Mouse (Mus musculus) spleen, postnatal 10 days (tissue): ENCODE measurements around the gene Dnajb14.
"Not testable (repeated sequence)": the region's sequence is repeated elsewhere in the genome, so short reads cannot be mapped to it uniquely, and the experiment has no call there.

ENCODE experiments used
- DNase-seq, 2 experiments: peaks; one replicate each; pipeline ENCODE4 v3.0.0; 2021 to 2022; ENCODE audit warnings: low spot score in 2 of 2

Dnajb14 gene

DNA sequence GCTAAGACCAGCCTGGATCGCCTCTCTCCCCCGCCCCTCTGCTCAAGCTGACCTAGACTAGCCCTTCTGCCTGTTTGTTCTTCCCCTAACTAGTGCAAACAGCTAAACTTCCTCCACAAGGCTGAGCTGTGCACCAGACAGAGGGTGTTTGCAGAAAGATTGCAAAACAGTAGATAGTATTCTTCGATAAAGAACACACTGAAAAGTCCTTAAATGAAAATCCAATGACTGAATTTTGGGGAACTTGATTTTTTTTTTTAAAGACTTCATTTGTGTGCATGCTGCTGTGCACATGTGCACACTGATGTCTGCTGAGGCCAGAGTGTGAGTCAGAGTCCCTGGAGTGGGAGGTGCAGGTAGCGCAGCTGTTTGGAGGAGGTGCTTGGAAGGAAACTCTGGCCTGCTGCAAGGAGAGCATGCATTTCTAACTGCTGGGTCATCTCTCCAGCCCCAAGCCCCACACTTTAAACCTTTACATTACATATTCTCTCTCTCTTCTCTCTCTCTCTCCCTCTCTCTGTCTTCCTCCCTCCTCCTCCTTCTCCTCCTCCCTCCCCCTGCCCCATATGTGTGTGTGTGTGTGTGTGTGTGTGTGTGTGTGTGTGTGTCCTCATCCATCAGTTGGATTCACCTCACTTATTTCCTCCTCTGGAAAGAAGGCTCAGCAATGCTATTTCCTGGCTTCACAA, 84.9 kb downstream of the Dnajb14 start:
- no peak for DNase-seq

DNA sequence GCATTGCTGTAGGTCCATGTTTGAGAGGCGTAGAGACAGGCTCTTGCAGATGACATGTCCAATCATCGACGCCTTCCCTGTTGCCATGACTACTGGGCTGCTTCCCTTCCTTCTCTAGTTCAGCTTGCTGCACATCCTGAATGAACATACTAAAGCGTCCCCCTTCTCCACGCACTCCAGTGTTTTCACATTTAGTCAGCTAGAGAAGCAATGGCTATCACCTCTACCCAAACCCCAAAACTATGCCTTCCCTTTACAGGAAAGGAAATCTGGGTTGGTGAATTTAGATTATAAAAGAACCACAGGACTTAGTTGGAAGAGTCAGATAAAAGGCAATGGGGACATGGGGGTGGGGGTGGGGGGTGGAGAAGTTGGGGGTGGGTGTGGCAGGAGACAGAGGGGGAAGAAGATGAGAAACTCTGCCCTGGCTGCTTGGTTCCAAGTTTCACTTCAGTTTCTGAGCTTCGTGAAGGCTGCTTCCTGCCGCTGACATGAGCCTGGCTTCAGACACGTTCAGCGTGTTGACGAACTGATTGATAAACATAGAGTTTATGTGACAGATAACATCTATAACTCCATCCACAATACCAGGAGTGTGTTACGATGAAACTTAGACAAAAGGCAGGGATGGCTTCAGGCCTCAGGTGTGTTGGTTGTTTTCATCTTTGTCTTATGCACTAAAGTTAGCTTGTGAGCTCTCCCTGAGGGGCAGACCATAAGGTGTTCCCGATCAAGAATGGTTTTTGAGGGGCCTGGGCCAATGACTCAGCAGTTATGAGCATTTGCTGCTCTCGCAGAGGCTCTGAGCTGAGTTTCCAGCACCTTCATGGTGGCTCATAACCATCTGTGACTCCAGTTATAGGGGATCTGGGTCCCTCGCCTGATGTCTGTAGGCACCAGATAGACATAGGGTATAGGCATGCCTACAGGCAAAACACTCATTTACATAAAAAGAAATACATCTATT, 85.7 kb downstream of the Dnajb14 start:
- DNase-seq = peak; percentile 42 to 59

DNA sequence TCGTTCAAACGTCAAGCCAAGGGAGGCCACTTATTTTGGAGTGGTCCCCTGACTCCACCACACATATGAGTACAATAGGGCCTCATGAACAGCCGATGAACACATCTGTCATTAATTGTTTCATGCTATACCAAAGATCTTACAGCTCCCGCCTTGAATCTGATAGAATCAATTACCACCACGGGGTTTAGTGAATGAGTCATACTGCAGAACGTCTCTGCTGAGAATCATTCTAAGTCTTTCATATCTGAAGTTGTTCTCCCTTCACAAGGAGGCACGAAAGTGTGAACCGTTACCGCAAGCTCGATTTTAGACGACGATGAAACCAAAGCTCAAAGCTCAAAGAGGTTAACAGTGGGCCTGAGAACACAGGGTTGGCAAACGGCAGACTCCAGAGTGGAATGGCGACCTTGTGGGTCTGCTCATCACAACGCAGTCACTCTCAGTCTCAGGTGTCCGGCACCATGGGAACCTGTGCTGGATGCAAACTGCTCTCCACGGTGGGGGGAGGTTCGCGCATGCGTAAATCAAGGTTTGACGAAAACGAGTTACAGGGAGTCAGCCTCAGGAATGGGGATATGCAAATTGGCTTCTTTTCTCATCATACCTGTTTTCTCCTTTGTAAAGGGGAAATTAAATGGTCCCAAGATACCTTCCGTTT, 86.9 kb downstream of the Dnajb14 start:
- no peak for DNase-seq

DNA sequence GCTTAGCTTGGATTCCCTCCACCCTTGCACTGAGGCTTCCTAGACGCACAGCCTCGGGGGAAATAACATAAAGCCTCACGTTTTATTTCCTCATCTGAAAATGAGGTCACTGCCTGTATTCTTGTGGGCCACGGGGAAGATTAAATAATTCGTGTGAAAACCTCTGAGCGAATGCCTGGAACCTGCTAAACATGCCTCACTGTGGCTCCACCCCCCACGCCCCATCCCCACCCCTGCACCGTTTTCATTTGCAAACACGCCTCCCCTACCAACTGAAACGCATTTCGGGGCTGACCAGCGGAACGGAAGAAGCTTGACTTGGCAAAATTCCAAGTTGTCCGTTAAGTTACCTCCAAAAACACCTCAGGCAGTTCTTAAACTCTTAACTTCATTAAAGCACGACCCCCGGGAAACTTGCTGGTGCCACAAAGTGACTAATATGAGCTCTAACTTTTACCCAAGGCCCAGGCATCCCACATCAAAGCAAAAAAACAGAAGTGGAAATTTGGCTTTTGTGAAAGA, 88.1 kb downstream of the Dnajb14 start:
- DNase-seq = no peak

DNA sequence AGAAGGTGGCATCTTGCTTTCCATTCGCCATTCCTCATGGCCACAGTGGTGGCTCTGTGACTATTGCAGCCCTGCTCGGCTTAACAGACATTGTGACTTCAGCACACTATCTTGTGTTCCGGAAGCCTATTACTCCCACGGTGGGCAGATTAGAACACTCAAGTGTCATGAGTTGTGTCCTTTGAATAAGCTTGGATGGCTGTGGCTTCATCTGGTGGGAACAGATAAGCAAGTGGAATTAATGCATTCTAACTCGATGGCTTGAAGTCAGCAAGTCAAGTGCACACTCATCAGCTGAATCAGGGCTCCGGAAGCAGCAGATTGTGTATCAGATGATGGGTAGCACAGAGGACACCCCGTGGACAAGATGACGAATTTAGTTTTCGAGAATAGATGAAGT, 90.4 kb downstream of the Dnajb14 start:
- DNase-seq = no peak

DNA sequence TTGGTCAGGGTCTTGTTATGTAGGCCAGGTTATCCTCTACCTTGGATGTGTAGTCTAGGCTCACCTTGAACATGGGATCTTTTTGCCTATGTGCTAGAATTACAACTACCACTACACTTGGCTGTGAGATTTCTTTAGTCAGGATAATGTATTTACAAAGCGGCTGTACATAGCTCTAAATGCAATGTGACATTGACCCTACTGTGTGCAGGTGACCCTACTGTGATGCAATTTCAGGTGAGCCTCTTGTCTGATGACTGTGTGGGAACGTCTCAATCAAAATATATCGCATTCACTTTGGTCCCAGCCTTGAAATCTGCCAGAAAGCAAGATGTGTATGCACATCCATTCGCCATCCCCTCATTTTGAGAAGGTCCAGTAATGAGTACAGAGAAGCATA, 90.9 kb downstream of the Dnajb14 start:
- DNase-seq = no peak

DNA sequence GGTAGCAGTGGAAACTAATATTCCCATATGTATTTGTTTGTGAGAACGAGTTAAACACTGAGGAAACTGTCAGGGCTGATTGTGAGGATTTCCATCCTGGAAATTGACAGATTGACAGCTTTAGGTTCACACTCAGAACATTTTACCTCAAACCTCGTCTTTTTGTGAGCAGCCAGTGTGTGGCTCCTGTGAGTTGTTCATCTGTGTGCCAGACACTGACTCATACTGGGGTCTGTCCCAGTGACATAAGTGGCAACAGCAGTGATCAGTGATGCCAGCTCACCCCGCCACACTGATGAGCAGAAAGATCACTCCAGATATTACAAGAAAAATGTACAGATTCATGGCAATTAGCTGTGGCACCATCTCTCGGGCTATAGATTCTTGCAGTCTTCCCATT, 92.0 kb downstream of the Dnajb14 start:
- DNase-seq = no peak

DNA sequence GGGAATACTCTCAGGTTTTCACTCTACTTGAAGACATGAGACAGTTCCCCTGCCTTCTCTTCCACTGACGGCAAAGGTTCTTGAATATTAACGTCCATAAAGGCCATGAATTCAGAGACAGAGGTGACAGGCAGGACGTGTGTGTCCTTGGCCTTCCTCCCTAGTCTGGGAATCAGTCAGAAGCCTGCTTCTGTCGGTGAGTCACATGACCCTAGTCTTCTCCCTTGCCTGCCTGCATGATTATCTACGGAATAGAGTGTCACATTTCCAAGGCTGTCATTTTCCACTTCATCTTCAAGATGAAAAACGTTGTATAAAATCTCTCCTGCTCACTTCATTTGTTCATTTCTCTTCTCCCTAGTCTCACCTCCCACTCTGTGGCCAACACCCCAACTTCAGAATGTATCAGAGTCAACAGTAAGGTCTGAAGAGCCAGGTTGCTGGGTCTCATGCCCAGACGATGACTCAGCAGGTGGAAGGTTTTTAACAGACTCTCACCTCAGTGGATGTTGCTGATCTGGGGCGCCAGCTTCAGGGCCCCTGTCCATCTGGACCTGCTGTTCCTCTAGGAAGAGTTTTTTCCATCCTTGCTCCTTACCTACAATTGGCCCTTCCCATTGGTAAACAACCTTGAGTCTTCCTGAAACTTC, 94.4 kb downstream of the Dnajb14 start:
- no peak for DNase-seq

DNA sequence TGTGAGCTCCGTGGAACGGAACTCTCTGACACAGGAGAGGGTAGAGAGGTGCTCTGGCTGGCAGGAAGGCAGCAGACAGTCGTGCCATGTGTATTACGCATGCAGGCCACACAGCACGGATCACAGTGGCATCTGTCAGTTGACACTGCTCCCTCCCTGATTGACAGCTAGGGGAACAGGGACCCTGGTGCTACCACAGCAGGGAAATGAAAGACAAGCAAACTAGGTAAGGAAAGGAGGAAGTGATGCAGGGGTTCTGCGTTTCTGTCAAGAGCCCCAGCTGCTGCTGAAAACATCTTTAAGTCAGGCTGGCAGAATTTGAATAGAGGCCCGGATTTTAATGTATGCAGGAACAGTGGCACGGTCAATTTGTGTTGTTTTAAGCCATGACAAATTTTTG, 96.0 kb downstream of the Dnajb14 start:
- DNase-seq = no peak

DNA sequence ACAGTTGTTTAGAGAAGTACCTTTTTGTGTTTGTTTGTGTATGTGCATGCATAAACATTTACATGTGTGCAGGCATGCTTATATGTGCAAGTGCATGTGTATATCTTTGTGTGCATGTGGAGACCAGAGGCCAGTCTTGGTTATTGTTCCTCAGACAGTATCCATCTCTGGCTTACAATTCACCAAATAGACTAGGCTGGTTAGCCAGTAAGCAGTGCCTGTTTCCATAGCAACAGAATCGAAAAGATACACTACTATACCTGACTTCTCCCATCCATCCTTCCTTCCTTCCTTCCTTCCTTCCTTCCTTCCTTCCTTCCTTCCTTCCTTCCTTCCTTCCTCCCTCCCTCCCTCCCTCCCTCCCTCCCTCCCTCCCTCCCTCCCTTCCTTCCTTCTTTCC, 96.5 kb downstream of the Dnajb14 start:
- DNase-seq = not testable (repeated sequence)
